Mouse (Mus musculus): ENCODE data around the gene Slc9a8.
"Not testable (repeated sequence)": the region's sequence is repeated elsewhere in the genome, so short reads cannot be mapped to it uniquely, and the experiment has no call there.

Slc9a8 gene

GRCm38 (mm10) chr2:167421330-167422149, at the start of gene Slc9a8:
Gene Slc9a8 (plus strand): TSS chr2:167421712.
- peak; percentile 97 for DNase-seq

DNA sequence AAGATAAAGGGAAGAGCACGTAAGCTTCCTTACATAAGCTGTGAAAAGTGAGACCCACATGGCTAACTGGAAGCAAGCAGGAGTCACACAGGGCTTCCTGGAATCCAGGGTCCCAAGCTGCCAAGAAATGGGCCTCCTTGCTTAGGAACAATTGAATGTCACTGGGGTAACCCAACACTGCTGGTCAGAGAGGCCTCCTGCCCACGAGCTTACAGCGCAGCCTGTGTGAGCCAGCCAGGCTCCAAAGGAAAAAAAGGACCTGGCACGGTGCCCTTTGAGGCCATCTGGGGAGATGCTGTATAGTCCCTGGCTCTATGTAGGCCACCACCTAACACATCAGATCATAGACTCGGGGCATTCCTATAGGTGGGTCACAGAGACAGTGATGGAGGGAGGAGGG, 48.2 kb upstream of the Slc9a8 start:
- DNase-seq = peak; percentile 30

DNA sequence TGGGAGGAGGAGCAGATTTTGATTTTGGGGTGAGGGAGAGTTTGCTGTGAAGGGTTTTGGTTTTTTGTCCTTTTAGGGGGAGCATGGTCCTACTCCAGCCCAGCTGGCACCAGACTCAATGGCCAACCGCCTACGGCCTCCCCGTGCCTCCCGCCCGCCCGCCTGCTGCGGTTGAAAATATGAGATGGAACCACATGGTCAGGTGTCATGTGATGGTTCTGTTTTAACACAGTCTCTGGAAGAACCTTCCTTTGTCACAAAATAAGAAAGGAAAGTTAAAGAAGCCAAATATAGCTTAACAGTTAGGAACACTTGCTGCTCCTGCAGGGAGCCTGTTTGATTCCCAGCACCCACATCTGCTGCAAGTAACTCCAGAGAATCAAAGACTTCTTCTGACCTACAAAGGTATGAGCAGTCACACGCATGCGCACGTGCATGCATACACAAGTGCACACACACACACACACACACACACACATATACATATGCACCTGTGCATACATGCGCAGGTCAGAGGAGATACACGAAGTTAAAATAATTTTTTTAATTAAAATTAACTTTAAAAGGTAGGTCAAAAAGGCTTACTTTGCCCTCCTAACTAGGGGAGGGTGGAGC, 47.2 kb upstream of the Slc9a8 start:
- DNase-seq = no peak

DNA sequence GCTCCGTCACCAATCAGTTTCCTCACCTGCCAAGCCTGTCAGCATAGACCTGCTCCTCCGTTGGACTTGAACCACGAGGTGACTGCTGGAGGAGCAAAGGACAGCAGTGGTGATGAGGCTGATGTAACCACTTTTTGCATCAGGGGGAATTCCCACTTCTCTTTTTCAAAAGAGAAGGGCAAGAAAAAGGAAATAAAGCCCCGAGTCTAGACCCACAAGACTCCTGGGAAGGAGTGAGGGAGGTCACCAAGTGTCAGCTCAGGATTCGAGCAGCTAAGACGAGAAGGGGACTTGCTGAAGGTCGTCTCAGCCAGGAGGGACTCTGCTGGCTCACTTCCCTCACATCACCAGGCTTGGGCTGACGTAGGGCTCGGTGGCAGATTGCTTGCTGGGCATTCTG, 46.4 kb upstream of the Slc9a8 start:
- DNase-seq = no peak

DNA sequence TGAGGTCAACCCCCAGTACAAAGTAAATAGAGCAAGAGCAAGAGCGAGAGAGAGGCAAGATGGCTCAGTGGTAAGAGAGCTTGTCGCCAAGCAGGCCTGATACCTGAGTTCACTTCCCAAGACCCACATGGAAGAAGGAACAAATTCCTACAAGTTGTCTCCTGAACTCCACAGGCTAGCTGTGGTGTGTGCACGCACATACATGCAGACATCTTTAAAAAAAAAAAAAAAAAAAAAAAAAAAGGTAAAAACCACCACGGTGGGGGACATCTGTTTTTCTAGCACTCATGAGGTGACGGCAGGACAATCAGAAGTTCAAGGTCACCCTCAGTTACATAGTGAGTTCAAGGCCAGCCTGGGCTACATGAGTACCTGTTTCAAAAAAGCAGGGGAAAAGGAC, 45.8 kb upstream of the Slc9a8 start:
- DNase-seq = no peak

GRCm38 (mm10) chr2:167376160-167376564, 45.4 kb upstream of the Slc9a8 start:
- no peak for DNase-seq

DNA sequence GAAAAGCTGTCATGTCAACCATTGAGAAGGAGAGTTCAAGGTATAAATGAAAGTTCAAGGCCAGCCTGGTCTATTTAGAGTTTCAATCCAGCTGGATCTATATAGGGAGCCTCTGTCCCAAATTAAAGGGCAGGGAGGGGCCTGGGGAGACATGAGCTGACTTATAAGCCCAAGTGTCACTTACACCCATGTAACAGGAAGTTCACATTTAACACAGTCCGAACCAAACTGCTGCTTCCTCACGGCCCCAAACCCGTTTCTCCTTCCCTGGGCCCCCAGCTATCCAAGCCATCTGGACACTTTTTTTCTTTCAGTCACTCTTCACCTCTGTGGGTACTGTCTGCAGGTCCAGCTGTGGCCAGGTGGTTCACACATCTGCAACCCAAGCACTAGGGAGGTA, 43.8 kb upstream of the Slc9a8 start:
- no peak for DNase-seq

GRCm38 (mm10) chr2:167378972-167379371, 42.5 kb upstream of the Slc9a8 start:
- no peak for DNase-seq

GRCm38 (mm10) chr2:167380615-167381285, 40.8 kb upstream of the Slc9a8 start:
- peak; percentile 72 for DNase-seq

DNA sequence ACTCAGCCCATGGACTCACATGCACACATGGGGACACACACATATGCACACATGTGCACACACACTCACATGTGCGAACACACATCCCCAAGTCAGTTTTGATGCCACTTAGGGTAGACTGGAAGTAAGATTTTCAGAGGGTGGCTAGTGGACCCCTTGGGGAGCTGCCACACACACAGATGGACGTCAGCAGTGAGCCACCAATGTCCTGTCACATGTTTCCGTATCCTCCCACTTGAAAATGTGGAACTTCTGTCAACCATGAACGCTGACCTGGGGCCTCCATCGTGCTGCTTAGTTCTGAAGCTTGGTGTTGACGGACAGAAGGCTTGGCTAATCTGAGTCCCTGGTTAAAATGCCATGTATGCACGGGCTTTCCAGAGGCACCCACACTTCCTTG, 39.9 kb upstream of the Slc9a8 start:
- DNase-seq = no peak

GRCm38 (mm10) chr2:167382389-167382788, 39.1 kb upstream of the Slc9a8 start:
- no peak for DNase-seq

GRCm38 (mm10) chr2:167383666-167384083, 37.8 kb upstream of the Slc9a8 start:
- peak; percentile 86 for DNase-seq

DNA sequence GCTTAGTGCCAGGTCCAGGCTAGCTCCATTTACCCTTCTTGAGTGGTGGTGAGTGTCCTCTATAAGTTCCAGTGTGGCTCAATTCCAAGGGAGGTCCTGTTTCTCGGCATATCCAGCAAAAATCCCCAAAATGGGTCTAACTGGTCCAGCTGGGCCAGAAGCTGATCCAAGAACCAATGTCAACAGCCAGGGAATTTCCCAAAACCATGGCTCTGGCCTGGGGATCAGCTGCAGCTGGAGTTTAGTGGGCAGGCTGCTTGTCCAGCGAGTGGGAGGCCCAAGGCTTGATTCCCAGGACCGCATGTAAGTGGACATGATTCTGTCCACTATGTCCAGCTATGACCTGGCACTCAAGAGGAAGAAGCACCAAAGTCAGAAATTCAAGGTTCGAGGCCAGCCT, 35.1 kb upstream of the Slc9a8 start:
- no peak for DNase-seq

- DNase-seq = no peak
These were observed 34.5 kb upstream of the Slc9a8 start for GRCm38 (mm10) chr2:167386998-167387397.

- DNase-seq = no peak
These were observed 27.1 kb upstream of the Slc9a8 start for GRCm38 (mm10) chr2:167394426-167394825.

DNA sequence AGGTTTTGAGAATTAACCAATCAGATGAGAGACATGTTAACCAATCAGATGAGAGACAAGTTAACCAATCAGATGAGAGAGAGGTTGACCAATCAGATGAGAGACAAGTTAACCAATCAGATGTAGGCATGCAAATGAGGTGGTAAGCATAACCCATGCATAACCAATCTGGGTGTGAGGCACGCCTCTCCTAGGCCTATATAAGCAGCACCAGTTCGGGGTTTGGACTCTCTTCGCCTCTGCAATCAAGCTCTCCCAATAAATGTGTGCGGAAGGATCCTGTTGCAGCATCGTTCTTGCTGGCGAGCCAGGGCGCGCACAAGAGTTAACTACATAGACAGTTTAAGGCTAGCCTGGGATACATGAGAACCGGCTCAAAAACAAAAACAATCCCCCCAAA, 25.1 kb upstream of the Slc9a8 start:
- DNase-seq = not testable (repeated sequence)

DNA sequence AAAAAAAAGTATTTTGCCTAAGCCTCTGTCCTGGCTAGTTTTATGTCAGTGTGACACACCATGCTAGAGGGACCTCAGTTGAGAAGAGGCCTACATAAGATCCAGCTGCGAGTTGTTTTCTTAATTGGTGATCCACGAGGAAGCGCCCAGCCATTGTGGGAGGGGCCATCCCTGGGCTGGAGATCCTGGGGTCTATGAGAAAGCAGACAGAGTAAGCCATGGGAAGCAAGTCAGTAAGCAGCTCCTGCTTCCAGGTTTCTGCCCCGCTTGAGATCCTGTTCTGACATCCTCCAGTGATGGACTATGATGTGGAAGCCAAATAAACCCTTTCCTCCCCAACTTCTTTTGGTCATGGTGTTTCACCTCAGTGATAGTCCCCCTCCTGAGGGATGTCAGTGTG, 22.5 kb upstream of the Slc9a8 start:
- no peak for DNase-seq

DNA sequence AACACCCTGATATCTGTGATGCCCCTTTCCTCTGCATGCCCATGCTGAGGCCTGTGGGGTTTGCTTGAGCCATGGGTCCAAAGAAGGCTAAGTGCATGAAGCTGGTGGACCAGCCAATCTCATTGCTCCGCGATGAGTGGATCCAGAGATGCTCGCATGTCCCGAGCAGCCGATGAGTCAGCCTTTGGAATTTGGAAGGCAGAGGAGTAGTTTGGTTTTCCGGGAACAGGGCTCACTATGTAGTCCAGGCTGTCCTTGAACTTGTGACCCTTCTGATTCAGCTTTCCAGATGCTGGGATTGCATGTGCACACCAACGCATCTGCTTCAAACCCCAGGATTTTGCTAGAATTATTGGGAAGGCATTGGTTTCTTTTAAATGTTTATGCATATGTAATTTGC, 21.9 kb upstream of the Slc9a8 start:
- no peak for DNase-seq

DNA sequence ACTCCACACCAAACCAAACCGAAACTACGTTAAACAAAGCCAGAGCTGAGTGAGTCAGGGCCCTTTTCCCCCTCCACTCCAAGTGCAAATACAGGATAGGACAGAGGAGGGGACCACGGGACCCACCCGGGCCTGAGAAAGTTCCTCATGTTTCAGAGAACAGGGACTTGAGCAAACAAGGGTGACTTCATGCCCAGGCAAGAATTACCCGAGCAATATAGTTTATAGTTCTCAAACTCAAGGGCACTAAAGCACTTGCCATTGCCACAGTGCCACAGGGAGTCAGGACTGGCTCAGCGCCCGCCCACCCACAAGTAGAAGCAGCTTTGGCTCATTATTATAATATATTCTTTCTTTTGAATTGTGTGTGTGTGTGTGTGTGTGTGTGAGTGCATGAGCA, 18.4 kb upstream of the Slc9a8 start:
- DNase-seq = no peak

DNA sequence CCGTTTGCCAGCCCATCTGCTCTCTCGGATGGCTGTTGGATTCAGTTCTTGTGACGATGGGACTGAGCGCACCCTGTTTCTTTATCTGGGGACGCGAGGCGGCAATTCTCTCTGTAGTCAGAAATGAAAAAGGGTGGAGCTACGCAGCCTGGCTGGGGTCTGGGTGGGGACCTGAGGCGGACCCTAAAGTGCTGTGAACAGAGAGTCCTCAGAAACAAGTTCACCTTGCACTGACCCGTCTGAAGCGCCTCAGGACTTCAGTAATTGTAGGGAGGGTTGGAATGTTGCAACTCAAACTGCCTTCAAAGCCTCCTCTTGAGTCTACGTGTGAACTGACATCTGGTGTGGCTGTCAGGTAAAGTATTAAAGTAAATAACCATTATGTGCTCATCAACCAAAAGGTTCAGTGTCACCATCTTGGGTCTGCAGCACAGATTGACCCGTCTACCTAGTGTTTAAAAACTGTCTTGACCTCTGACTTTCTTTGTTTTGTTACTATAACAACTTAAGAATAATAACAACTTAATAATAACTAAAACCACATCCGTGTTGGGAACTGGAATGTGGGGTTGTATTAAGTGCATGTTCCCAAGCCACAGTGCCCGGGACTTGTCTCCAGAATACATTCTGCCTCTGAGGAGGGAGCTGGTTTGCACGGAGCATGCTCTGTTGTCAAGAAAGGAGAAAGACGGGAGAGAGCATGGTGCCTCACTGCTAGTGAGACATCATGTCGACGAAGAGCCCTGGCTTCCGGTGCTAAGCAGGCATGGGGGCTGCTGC, 16.2 kb upstream of the Slc9a8 start:
- DNase-seq = no peak

DNA sequence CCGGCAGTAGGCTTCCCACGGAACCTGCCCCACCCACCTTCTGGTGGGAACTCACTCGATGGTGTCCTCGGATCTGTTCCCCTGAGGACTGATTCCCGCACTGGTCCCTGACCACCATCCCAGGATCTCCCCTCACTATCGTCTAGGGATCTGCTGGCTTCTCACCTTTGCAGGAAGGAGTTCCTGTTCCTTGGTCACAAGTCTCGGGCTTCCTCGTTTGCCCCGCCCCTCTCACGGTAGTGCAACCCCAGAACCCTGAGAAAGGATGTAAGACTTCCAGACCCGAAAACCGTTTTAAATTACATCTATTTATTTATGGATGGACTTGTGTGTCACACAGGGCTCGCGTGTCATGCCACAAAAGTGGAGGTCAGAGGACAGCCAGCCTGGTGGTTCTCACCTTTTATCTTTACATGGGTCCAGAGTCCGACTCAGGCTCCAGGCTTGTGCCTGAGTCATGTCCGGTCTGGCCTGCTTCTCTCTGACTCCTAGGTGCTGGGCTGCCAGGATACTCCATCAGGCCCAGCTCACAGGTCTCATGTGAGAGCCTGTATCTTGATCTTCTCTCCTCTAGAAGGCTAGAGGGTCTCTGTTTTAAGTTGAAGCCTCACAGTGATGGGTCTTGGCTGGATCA, 14.1 kb upstream of the Slc9a8 start:
- DNase-seq = no peak

- DNase-seq = no peak
These were observed 7.1 kb upstream of the Slc9a8 start for GRCm38 (mm10) chr2:167414461-167414860.

Measured in kidney, adult 18-20 months (tissue).